Mouse (Mus musculus): ENCODE data around the gene Dapk2. TPM values are rescaled to one million over a fixed set of nuclear protein-coding genes. Genes with fewer than 3 reads are reported as not detected.
A peak's percentile ranks its signal among the peaks of the same experiment; 100 is the strongest.

The Dapk2 gene
- polyA plus RNA-seq, 1 experiment from 2014 or later = 6.9 TPM

GRCm38 (mm10) chr9:66124681-66125542 is 33.1 kb upstream of the Dapk2 start:
- ATAC-seq (ENCODE audit: low FRiP score) = peak; percentile 99
- Histone ChIP-seq H3K9ac (peak overlapping the region; percentile 91), H3K4me2 (peak overlapping the region; percentile 70), H3K4me3 (replicated peaks) (peak overlapping the region; percentile 81), H3K36me3 (replicated peaks) (no peaks in the 10 kb centered on the region), H3K4me1 (peaks cover 41% of the 10 kb centered on the region), H3K27ac (peak overlapping the region; percentile 93), H3K27me3 (no peaks in the 10 kb centered on the region), H3K9me3 (no peaks in the 10 kb centered on the region)
- WGBS = 14% methylated on average over 33 of the region's 33 CpGs

GRCm38 (mm10) chr9:66125543-66126455 is 32.2 kb upstream of the Dapk2 start:
- Histone ChIP-seq H3K9ac (peak overlapping the region; percentile 68; the same call in 1 of the 2 replicates), H3K27ac (peak overlapping the region; percentile 93; the same call in 1 of the 2 replicates), H3K4me3 (replicated peaks) (peak overlapping the region; percentile 53), H3K4me2 (peak overlapping the region; percentile 70), H3K36me3 (replicated peaks) (no peaks in the 10 kb centered on the region), H3K27me3 (no peaks in the 10 kb centered on the region), H3K9me3 (no peaks in the 10 kb centered on the region), H3K4me1 (peaks cover 41% of the 10 kb centered on the region)
- WGBS = 66% methylated on average over 12 of the region's 12 CpGs
- no peak for ATAC-seq (ENCODE audit: low FRiP score)

- peak within 1 kb of the TSS; percentile 93 for H3K27ac ChIP-seq
- no peaks in the 10 kb centered on the region for H3K36me3 ChIP-seq (replicated peaks)
- peak; percentile 69 for ATAC-seq (ENCODE audit: low FRiP score)
- peak within 1 kb of the TSS; percentile 70 for H3K4me2 ChIP-seq
- H3K9ac ChIP-seq = peak within 1 kb of the TSS; percentile 68
- WGBS = 3% methylated on average over 34 of the region's 34 CpGs
- no peaks in the 10 kb centered on the region for H3K27me3 ChIP-seq
- no peaks in the 10 kb centered on the region for H3K9me3 ChIP-seq
- H3K4me3 ChIP-seq (replicated peaks) = peak within 1 kb of the TSS; percentile 53
- H3K4me1 ChIP-seq = peaks cover 41% of the 10 kb centered on the region
Observed at GRCm38 (mm10) chr9:66126456-66127192, 31.4 kb upstream of the Dapk2 start, which contains the start of the genes Snx1 and Ciao2a. TSS of gene Snx1 (minus strand) at chr9:66126587. TSS of gene Ciao2a (plus strand) at chr9:66126611.

GRCm38 (mm10) chr9:66127193-66127546 is 30.9 kb upstream of the Dapk2 start:
- Histone ChIP-seq H3K4me3 (replicated peaks) (peak overlapping the region; percentile 53), H3K4me1 (peaks cover 41% of the 10 kb centered on the region), H3K4me2 (peak overlapping the region; percentile 70), H3K9ac (peak overlapping the region; percentile 68), H3K9me3 (no peaks in the 10 kb centered on the region), H3K27me3 (no peaks in the 10 kb centered on the region), H3K36me3 (replicated peaks) (no peaks in the 10 kb centered on the region), H3K27ac (peak overlapping the region; percentile 36; the same call in 1 of the 2 replicates)
- WGBS = 62% methylated on average over 6 of the region's 6 CpGs
- no peak for ATAC-seq (ENCODE audit: low FRiP score)

- H3K4me3 ChIP-seq (replicated peaks) = no peak overlapping the region
- H3K4me2 ChIP-seq = peak overlapping the region; percentile 70; the same call in 1 of the 2 replicates
- no peaks in the 10 kb centered on the region for H3K27me3 ChIP-seq
- peaks cover 38% of the 10 kb centered on the region for H3K4me1 ChIP-seq
- no peak overlapping the region for H3K9ac ChIP-seq
- H3K36me3 ChIP-seq (replicated peaks) = peaks cover 2% of the 10 kb centered on the region
- no peaks in the 10 kb centered on the region for H3K9me3 ChIP-seq
- H3K27ac ChIP-seq = no peak overlapping the region
- WGBS = 90% methylated on average over 4 of the region's 4 CpGs
- no peak for ATAC-seq (ENCODE audit: low FRiP score)
Observed at GRCm38 (mm10) chr9:66127884-66128283, 30.1 kb upstream of the Dapk2 start.

GRCm38 (mm10) chr9:66131466-66131865 is 26.6 kb upstream of the Dapk2 start:
- Histone ChIP-seq H3K27ac (no peak overlapping the region), H3K4me3 (replicated peaks) (no peak overlapping the region), H3K9ac (no peak overlapping the region), H3K27me3 (no peaks in the 10 kb centered on the region), H3K36me3 (replicated peaks) (peaks cover 26% of the 10 kb centered on the region), H3K9me3 (no peaks in the 10 kb centered on the region), H3K4me2 (no peak overlapping the region), H3K4me1 (peaks cover 14% of the 10 kb centered on the region)
- ATAC-seq (ENCODE audit: low FRiP score) = no peak
- 97% methylated on average over 2 of the region's 2 CpGs for WGBS

GRCm38 (mm10) chr9:66135967-66136366 is 22.1 kb upstream of the Dapk2 start:
- Histone ChIP-seq H3K4me1 (no peaks in the 10 kb centered on the region), H3K9ac (no peak overlapping the region), H3K27ac (no peak overlapping the region), H3K4me2 (no peak overlapping the region), H3K4me3 (replicated peaks) (no peak overlapping the region), H3K36me3 (replicated peaks) (peaks cover 67% of the 10 kb centered on the region), H3K27me3 (no peaks in the 10 kb centered on the region), H3K9me3 (no peaks in the 10 kb centered on the region)
- ATAC-seq (ENCODE audit: low FRiP score) = no peak
- WGBS = 59% methylated on average over 4 of the region's 4 CpGs

GRCm38 (mm10) chr9:66138193-66138592 is 19.8 kb upstream of the Dapk2 start:
- peaks cover 63% of the 10 kb centered on the region for H3K36me3 ChIP-seq (replicated peaks)
- H3K4me1 ChIP-seq = no peaks in the 10 kb centered on the region
- no peak overlapping the region for H3K9ac ChIP-seq
- no peaks in the 10 kb centered on the region for H3K27me3 ChIP-seq
- H3K4me3 ChIP-seq (replicated peaks) = no peak overlapping the region
- H3K9me3 ChIP-seq = no peaks in the 10 kb centered on the region
- no peak for ATAC-seq (ENCODE audit: low FRiP score)
- no peak overlapping the region for H3K27ac ChIP-seq
- H3K4me2 ChIP-seq = no peak overlapping the region
- WGBS = 92% methylated on average over 7 of the region's 7 CpGs

- Histone ChIP-seq H3K4me3 (replicated peaks) (no peak overlapping the region), H3K4me2 (no peak overlapping the region), H3K9me3 (no peaks in the 10 kb centered on the region), H3K9ac (no peak overlapping the region), H3K27ac (no peak overlapping the region), H3K36me3 (replicated peaks) (peaks cover 33% of the 10 kb centered on the region), H3K4me1 (no peaks in the 10 kb centered on the region), H3K27me3 (no peaks in the 10 kb centered on the region)
- WGBS = 81% methylated on average over 1 of the region's 1 CpGs
- no peak for ATAC-seq (ENCODE audit: low FRiP score)
Observed at GRCm38 (mm10) chr9:66142265-66142664, 15.8 kb upstream of the Dapk2 start.

GRCm38 (mm10) chr9:66144248-66144647 is 13.8 kb upstream of the Dapk2 start:
- no peaks in the 10 kb centered on the region for H3K9me3 ChIP-seq
- H3K4me2 ChIP-seq = no peak overlapping the region
- ATAC-seq (ENCODE audit: low FRiP score) = no peak
- H3K4me3 ChIP-seq (replicated peaks) = no peak overlapping the region
- H3K36me3 ChIP-seq (replicated peaks) = peaks cover 15% of the 10 kb centered on the region
- H3K27me3 ChIP-seq = no peaks in the 10 kb centered on the region
- no peaks in the 10 kb centered on the region for H3K4me1 ChIP-seq
- H3K27ac ChIP-seq = no peak overlapping the region
- no peak overlapping the region for H3K9ac ChIP-seq
- 6% methylated on average over 6 of the region's 6 CpGs for WGBS

GRCm38 (mm10) chr9:66146141-66146540 is 11.9 kb upstream of the Dapk2 start:
- H3K9me3 ChIP-seq = no peaks in the 10 kb centered on the region
- no peak overlapping the region for H3K9ac ChIP-seq
- no peak for ATAC-seq (ENCODE audit: low FRiP score)
- H3K27me3 ChIP-seq = no peaks in the 10 kb centered on the region
- H3K36me3 ChIP-seq (replicated peaks) = no peaks in the 10 kb centered on the region
- no peak overlapping the region for H3K4me3 ChIP-seq (replicated peaks)
- no peaks in the 10 kb centered on the region for H3K4me1 ChIP-seq
- H3K4me2 ChIP-seq = no peak overlapping the region
- no peak overlapping the region for H3K27ac ChIP-seq

- ATAC-seq (ENCODE audit: low FRiP score) = no peak
- Histone ChIP-seq H3K4me2 (no peak overlapping the region), H3K27ac (no peak overlapping the region), H3K9me3 (no peaks in the 10 kb centered on the region), H3K4me3 (replicated peaks) (no peak overlapping the region), H3K36me3 (replicated peaks) (no peaks in the 10 kb centered on the region), H3K27me3 (peaks cover 6% of the 10 kb centered on the region), H3K9ac (no peak overlapping the region), H3K4me1 (no peaks in the 10 kb centered on the region)
- WGBS = 70% methylated on average over 9 of the region's 9 CpGs
Observed at GRCm38 (mm10) chr9:66152011-66152410, 6.0 kb upstream of the Dapk2 start.

All from forebrain, embryonic 12.5 days (tissue).